Mouse (Mus musculus) adrenal gland, adult (tissue): ENCODE measurements at regions not wholly inside any gene's neighbourhood (a gene's known extent, or its start where the extent isn't known, plus 50 kb on each side); places are given as distances from the start of the nearest gene placed in this dataset.
"Not testable (repeated sequence)": the region's sequence is repeated elsewhere in the genome, so short reads cannot be mapped to it uniquely, and the experiment has no call there.

ENCODE experiments used
- DNase-seq, 2 experiments: peaks; one replicate each; pipeline ENCODE4 v3.0.0; 2022 to 2023; ENCODE audit warnings: low spot score in 1 of 2; ENCODE audit not compliant: inconsistent age in 2 of 2

DNA sequence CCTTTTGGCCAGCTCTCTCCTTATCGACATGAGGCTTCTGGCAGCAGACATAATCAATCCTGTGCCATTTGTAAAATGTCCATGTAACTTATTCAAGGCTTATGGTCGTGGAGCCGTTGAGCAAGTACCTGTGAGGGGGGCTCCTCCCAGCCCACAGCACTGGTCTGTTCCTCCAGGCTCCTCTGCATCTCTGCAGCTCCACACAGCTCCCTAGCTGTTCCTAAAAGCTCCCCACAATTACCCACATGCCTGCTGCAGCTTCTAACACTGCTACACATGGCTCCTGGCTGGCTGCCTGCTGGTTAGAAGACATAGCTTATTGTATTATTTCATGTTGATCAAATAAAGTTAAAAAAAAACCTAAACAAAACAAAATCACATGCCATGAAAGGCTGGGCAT, 77.9 kb downstream of the Tcp10c start:
- not testable (repeated sequence) for DNase-seq

DNA sequence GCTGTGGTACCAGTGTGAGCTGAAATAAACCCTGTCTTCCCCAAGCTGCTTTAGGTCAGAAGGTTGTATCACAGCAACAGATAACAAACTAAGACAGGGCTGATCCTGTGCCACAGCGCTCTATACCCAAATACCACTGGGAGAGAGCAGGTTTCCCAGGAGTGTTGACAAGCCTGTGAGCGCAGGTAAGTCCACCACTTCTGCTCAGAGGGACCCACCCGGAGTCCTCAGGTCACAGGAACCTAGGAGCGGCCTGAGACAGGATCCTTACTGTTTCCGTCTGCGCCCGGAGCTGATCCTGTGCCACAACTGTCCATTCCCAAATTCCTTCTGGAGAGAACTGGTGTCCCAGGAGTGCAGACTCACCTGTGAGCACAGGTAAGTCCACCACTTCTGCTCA, 79.8 kb downstream of the Tcp10c start:
- not testable (repeated sequence) for DNase-seq

DNA sequence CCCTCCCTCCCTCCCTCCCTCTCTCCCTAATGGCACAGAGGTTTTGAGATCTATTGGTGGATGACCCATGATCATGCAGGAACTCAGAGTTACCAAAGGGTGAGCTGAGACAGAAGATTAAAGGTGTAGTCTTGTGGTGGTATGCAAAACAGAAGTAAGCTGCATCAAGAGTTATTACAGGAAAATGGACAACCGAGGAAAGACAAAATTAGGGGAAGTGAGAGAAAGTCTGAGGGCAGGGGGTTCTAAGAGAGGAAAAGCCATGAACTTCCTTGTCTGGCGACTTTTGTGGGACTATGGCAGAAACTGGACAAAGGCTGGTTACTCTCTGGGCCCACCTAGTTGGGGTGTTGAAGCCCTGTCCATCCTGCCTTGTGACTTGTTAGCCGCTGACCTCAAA, 84.4 kb downstream of the Tcp10c start:
- DNase-seq, result not testable (repeated sequence)

DNA sequence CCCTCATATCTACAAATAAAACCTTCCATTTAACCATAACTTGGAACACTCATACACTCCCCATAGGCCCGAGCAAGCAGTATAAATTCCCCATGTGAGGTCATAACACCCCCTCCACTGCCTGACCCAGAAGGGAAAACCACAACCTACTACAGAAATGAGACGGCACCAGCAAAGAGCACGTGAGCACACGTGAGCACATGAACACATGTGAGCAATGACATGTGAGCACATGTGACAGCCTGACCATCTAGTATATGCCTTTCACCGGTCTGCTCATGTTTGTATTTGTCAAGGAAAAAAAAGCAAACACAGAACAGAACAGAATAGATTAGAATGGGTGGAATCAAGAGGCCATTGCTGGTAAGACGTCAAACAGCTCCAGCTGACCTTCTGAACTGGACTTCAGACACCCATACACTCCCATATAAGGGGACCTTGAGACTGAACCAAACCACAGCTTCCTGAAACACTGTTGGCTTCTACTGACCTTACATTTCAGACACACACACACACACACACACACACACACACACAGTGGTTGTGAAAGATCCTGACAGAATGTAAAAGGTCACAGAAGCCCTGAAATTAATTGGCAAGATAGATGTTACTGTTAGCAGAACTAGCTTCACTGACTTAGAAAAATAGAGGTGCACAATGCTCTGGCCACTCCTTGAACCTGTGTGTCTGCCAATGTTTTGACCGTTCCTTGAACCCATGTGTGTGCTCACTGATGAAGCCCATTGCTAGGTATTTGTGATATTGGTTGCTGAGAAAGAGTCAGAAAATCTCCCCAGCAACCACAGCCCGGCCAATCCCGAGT, 86.5 kb downstream of the Tcp10c start:
- peak; percentile 54 to 90 for DNase-seq

DNA sequence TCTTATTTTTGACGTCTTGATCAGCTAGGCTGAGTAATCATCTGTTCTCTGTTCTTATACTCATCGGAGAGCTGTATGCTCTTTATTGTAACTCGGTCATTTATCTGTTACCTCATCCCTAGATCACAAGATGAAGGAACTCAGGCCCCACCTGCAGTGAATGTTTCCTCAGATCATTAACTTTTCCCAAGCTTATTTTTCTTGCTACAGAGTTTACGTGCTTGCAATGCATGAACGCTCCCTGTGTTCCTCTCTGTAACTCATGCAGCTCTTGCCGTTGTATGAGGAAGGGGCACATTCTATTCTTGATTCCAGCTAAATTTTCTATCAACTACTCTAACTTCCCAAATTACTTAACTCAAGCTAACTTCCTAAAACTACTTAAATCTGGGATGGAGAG, 87.9 kb downstream of the Tcp10c start:
- not testable (repeated sequence) for DNase-seq

DNA sequence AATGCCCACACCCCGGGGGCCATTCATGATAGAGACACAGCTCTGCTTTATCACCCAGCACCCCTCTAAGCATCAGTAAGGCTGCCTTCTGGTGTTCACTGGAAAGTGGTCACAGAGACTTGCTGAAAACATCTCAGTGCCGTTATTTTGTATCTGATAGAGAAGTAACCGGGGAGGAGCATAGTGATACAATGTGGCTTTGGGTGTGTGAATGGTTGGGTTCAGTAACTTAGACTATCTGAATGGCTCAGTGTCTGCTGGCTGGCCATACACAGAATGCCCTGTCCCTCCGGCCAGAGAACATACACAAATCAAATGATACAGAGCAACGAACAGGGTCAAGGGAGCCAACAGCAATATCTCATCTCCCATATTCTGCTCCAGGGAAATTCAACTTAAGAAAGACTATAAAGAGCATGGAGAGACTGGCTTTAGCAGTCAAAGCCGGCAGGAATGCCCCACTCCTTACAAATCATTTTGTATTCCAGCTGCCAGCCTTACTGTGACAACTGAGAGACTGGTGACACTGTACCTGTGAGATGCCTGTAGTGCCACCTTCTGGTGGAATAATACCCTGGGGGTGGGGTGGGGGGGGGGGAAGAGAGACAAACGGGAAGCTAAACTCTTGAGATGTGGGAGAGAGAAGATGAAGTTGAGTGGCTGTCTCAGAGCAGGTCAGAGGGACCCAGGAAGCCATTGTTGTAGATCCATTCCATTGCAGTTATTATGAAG, 102.7 kb downstream of the Tcp10c start:
- not testable (repeated sequence) for DNase-seq

DNA sequence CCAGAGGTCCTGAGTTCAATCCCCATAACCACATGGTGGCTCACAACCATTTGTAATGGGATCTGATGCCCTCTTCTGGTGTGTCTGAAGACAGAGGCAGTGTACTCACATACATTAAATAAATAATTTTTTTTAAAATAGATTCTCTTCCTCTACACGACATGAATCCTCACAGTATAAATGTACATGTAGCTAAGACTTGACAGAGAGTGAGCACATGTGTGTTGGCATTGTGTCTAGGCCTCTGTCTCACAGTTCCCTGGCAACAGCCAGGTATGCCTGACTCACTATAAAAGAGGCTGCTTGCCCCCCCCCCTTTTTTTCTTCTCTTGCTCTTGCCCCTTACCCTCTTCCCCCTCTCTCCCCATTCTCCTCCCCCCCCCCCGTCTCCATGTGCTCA, 103.6 kb downstream of the Tcp10c start:
- not testable (repeated sequence) for DNase-seq

DNA sequence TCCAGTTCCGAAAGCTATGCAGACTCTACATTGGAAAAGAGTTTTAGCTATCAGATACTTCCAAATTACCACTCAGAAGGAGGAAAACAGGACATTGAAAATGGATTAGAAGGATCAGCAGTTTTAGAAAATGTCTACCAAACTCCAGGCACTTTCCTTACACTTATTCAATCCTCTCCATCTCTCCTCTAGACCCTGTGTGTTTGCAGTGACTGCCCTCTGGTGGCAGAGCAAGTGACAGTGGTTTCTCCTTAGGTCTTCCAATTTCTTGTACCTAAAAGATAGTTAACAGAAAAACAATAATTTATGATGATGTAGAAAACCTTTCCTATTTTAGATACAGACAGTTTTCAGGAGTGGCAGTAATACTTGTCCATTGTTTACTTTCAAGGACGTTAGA, 104.4 kb downstream of the Tcp10c start:
- DNase-seq, result not testable (repeated sequence)

DNA sequence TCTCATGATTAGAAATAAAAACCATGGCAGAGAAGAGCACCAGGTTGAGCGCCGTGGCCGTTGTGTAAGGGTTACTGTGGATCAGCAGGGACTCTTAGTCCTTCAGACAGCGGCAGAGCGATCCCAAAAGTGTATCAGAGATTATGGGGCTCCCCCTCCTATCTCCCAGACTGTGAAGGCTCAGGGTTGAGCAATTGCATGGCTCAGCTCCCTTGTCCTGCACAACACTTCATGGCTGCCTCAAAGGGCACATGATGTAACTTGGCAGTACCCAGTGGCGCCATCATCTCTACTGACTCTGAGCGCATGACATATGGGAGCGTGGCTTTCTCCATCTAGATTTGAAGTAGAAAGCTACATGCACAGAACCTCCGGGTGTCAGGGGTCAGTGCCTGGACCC, 108.3 kb downstream of the Tcp10c start:
- DNase-seq, result not testable (repeated sequence)

DNA sequence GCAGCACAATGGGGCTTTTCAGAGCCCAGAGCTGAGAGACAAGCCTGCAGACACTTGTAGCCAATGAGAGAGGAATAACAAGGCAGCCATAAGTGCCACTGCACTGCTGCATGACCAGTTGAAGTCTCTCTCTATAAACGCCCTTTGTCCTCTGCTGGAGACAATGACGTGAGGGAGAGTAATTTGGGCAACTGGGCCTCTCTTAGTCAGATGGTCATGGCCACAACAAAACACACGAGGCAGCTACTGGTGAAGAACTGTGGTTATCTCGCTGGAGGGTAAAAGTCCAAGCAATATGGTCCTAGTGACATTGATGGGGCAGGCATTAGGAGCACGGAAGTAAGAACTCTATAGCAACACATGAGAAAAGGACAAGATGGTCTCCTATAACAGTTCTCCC, 111.5 kb downstream of the Tcp10c start:
- DNase-seq, result not testable (repeated sequence)

DNA sequence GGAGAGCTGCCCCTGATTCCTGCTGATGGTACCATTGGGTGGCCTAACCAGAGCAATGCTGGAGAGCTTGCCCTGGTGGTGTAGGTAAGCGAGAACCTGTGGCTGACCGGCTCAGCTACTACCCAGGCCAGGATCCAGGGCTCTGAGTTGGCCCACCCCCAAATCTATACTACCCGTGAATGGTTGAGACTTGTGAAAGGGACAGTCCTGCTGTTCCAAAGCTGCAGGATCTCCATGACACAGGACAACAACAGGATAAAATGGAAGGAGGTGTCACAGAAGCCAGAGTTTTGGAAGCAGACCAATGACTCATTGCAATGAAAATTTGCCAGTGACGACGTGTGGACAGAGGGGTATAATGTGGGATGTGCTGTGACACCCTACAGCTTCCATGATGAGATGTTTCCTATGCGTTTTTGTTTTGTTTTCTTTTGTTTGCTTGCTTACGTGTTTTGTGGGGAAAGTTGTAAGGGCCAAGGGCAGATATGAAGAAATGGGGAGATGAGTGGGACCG, 115.6 kb downstream of the Tcp10c start:
- DNase-seq, result peak in 1 of 2 experiments; percentile 51

DNA sequence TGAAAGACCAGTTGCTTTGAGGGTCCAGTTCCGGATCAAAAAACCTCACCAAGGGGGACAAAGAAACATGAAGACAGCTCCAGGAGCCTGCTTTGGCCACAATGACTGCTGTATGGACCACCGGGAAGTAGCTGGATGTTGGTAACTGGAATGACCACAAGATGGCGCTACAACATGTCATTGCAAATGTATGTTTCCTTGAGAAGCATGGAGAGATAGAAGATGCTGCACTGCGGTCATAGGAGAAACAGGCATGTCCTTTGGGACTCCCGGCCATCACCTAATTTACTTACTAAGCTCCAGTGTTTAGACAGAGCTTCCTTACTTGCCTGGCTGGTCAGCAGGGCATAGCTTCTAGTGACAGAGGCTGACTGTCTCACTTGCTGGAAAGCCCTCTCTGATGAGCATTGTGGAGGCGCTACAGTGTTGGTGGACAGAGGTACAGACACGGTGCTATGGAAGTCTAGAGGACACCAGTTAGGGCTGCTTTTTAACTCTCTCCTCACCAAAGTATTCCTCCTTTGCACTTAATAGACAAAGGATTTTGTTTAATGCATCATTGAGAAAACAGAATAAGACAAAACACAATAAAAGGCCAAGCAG, 118.2 kb downstream of the Tcp10c start:
- peak; percentile 66 to 92 for DNase-seq

DNA sequence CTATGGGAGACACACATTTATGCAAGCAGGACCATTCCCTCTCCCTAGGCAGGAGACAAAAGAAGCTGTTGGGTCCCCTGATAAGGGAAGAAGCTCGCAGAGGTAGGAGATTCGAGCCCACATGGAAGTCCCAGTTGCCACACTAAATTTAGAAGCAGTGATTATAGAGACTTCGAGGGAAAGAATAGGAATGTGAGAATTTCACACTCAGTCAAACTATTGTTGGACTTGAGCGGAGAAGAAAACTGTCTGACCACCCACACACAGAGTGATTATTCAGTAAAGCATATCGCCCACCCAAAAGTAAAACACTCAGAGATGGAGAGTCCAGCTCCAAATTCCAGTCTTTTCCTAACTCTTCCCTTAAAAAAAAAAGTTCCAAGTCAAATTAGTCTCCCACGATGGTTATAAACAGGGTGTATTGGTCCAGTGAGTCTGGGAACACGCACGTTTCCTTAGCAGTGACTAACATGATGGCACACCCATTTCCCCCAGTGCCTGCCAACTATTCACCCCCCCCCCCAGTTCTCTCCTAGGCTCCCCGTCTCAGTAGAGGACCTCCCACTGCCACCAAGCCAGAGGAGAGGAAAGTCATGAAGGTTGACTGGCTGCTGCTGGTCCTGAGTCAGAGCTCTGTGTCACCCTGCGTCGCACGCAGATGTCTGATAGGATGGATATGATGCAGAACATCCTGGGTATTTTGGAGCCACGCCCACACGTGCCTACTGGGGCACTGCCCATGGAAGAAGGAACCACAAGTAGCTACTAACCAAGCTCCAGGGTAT, 120.1 kb downstream of the Tcp10c start:
- DNase-seq, result peak in 1 of 2 experiments; percentile 57

DNA sequence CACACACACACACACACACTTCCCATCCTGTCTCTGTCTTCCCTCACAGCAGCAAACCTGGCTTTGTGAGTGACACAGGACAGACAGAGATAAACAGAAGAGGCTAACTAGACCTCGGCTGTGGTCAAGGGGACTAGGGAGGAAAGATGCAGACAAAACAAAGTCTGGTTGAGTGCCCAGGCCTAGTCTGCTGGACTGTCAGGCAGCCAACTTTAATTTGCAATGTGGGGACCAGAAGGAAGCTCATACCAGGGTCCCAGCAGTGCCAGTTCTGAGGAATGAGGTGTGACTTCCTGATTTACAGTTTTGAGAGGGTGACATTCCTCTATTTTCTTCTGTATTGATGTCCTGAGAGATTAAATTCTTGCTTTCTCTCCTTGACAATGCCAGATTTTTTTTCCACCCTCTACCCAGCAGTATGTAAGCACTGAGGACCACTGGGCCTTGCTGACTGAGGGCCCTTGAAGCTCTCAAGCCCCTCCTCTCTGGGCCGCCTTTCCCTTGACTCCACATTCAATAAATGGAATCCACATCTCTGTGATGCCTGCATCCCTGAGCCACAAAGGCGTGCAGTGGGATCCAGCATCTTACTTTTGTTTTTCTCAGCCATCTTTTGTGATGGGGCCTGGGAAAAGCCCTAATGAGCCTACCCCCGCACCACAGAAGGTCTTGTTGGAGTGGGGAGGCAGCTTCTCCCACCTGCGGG, 124.6 kb downstream of the Tcp10c start:
- DNase-seq, result no peak

DNA sequence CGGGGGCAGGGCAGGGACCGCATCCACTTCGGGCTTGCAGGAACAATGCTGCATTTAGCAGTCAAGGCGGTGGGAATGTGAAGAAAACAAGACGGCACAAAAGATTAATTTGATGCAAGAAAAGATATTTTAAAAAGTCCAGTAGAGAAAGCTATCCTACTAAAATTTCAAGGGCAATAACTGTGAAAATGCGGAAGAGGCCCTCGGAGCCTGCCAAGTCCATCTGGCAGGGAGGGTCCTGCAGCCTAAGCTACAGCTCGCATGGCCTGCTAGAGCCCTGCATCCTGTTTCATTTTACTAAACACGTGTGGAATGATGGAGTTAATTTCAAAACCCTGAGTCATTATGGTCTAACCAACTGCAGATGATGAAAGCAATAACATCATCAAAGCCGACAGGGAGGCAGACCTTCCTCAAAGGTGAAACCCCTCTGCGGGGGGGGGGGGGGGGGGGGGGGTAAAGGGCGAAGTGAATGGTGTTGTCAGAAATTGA, 125.2 kb downstream of the Tcp10c start:
- DNase-seq, result no peak

DNA sequence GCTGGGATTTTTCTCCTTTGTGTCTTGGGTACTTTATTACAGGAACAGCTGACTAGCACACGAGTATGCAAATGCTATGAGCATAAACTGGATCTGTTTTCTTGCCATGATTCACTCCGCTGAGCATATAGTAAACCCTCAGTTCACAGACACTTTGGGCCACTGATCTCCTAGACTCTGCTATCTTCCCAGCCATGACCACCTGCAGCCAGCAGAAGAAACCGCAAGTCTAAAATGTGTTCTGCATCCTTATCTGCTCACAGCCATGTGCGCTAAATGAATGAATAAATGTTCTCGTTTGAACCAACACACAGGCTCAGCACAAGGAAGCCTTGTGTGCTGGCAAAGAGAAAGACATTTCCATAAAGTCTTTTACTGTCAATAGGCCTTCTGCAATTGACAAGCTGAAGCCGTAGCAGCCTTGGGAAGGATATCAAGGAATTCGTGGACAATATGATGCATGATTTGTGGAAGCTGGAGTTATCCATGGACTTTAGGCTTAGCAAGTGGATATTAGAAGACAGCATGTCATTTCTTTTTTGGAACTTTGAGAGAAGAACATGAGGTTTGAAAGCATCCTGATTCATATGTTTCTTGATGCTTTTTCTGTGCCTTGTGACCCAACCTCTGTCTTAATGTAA, 127.2 kb downstream of the Tcp10c start:
- DNase-seq, result no peak

DNA sequence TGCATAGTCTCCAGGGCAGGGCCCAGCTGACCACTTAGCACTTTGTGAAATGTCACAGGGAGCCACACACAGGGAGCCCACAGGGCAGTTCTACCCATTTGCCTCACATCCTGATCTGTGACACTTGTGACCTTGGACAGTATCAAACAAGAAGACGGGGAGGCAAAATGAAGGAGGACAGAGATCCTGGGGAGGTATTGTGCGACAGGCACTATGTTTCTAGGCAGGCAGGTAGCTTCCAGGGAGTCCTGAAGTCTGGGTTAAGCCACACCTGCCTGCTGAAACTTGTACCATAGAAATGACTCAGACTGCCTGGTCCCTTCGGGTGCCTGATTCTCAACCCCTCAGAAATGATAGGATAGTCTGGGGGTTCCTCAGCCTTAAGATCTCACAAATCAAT, 127.8 kb downstream of the Tcp10c start:
- DNase-seq, result no peak

DNA sequence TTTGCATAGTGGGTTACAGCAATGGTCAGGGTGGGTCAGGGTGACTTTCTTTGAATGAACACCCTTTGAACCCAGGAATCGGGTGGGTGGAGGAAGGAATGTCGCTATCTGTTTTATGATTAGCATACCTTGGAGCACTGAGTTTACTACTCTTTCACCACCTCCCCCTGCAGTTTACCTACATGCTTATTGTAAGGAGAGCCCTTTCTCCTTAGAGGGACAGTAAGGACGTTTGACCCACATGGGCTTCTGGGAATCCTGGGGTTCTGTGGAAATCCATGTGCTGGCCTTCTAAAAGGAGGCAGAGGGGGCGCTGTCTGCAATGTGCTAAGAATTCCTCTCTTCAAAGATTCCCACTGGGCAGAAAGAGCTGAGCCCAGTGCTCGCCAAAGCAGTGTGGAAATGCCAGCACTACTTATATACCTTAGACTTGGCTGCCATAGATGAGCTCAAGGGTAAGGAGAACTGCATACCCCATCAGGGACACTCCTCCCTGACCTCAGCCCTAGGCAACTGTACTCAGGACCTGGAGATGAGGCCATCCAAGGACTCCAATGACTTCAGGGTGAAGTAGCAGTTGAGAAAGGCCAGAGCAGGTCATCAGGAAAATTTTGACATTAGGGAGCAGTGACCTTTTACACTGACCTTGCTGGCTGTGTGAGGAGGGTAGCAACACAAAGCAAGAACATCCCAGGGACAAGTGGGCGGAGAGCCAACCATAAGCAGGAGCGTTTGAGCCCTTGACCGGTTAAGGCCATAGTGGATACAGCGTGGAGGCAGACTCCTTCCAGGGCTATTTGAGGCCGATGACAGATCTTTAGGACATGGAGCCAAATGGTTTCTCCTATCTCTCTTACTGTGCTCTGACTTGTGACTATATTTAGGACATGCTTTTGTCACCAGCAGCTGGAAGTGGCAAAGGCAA, 133.2 kb downstream of the Tcp10c start:
- peak; percentile 88 to 94 for DNase-seq
